Mouse (Mus musculus) T-cell, adult 66 days (primary cell): Measurements from ENCODE around the gene Gm7534. TPM values are rescaled to one million over a fixed set of nuclear protein-coding genes. Genes with fewer than 3 reads are reported as not detected.

Experiments used
- total RNA-seq, 2 experiments: library from RNA; stranded (reverse); gene quantifications; 3 replicates in 1 of 2; 4 replicates in 1 of 2; pipeline ENCODE4 v1.2.4; 2023

Gene Gm7534
- total RNA-seq: not detected

DNA sequence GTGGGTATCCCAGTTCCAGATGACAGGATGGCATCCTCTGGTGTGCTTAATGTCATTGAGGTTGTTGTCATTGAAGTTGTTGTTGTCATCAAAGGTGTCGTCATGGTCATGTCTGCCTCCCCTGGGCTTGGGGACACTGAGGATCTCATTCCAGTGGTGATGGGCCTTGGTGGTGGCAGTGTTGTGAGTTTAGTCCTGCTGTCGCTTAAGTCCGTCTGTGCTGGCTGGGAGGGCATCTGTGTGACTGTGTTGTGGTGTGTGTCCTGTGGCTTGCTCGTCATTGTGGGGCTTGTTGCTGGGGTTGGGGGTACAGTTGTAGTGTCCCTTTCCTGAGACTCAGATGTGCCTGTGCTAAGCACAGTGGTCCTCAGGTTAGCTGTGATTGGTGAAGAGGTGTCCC lies at the start of gene Gm7534:
Gm7534 (minus strand) TSS at position 101 of the 400 bp plus-strand sequence.

DNA sequence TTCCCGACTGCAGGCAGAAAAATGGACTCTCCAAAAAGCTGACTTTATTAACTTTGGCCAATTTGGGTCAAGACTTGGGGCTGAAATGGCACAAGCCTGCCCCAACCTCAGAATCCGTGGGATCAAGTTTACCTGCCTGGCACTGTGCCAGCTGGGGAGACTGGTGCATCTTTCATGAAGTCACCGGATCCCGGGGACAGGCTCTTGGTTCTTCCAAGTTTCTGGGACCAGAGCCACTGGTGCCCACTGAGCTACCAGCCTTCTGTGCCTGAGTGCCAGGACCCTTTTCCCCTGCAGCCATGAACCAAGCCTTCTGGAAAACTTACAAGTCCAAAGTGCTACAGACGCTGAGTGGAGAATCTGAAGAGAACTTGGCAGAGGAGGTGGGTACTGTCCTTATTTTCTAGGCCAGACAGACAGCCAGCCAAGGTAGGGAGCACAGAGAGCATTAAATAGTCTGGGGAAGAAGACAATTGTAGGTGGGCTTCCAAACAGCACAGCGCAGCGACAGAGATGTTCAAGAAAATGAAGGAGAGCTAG lies 44.0 kb upstream of the Gm7534 start, which contains the start of gene Gm30191:
Gm30191 (plus strand) TSS at position 217 of the 540 bp plus-strand sequence.

DNA sequence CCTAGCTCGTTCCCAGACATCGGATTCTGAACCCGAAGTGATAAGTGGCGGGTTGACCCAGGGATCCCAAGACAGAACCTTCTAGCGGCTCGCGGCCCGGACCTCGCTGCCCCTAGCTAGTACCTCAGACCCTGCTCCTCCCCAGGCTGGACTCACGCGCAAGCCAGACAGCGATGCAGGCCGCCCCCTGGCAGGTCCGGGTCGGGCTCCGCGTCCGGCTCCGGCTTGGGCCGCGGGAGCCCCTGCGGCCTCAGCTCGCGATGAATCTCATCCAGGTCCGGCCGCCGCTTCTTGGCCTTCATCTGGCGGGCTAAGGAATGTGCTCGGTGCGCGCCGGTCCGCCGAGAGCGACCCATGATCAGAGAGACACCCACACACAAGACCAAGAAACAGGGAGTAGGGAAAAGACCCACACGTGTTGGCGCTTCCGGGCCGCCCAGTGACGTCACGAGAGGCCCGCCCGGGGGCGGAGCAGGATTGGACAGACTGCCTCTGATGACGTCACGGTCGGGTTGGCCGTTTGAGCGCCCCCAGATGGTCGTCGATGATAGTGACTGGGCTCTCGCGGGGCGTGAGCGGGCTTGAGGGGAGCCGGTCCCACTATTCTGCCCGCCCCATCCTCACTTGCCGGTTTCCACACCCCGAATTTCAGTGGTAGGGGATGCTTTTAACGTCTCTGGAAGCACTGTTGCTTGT lies 42.5 kb upstream of the Gm7534 start, which contains the start of gene Zfp593:
Zfp593 (minus strand) TSS at position 445 of the 696 bp plus-strand sequence.

DNA sequence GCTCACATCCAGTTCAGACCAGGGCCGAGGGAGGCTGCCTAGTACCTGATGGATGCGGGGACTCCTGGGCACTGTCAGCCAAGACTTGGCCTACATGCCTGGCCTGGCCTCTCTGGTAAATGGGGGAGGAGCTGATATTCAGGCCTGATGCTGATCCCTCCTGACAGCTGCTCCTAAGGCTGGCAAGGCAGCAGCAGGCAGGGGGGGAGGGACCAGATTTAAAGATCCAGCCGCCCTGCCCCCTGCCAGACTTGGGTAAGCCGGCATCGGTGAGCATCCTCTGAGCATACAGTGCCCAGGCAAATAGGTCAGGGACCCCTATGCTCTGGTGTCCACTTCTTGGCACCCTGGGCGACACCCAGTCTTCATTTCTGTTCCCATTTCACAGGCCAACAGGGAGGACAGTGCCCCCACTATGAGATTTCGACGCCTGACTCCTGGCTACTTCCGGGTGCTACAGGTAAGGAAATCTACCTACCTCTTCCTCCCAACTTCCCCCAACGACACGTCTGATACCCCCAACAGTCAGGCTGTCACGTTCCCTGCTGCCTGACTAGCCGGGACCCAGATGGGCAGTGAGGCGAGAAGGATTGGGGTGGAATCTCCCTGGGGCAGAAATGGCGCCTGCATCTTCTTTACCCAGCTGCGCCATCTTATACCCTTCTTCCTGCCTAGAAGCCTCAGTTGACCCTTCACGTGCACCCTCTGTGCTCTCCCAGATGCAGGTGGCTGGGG lies 40.9 kb upstream of the Gm7534 start, which contains the start of gene E130218I03Rik:
E130218I03Rik (plus strand) TSS at position 147 of the 735 bp plus-strand sequence.

GRCm38 (mm10) chr4:134238279-134238651 lies 35.5 kb upstream of the Gm7534 start, which contains the start of gene Cnksr1:
Gene Cnksr1 (minus strand): TSS chr4:134238399.

GRCm38 (mm10) chr4:134227194-134227593 lies 24.4 kb upstream of the Gm7534 start, which contains the start of gene Catsper4:
Gene Catsper4 (minus strand): TSS chr4:134227383.

Other genes with a start within 250 kb of the Gm7534 start
- gene Hmgn2, start 234.4 kb downstream of the Gm7534 start, total RNA-seq: 100 to 1,000 TPM; 275 to 285 TPM
- gene Dhdds, start 202.1 kb downstream of the Gm7534 start, total RNA-seq: 10 to 100 TPM; 28.0 to 36.4 TPM
- gene Lin28a, start 184.2 kb downstream of the Gm7534 start, total RNA-seq: not detected
- gene Zfp683, start 149.2 kb downstream of the Gm7534 start, total RNA-seq: 10 to 100 TPM in 1 of 2 experiments, 1 to 10 TPM in 1; 8.6 to 12.7 TPM
- gene Crybg2, start 142.2 kb downstream of the Gm7534 start, total RNA-seq: 10 to 100 TPM; 13.0 to 13.2 TPM
- gene Cd52, start 107.9 kb downstream of the Gm7534 start, total RNA-seq: 1,000 to 10,000 TPM; 1,087 to 1,227 TPM
- gene Ubxn11, start 100.4 kb downstream of the Gm7534 start, total RNA-seq: 100 to 1,000 TPM; 137 TPM
- 100 to 1,000 TPM; 465 to 526 TPM for gene Sh3bgrl3, start 74.2 kb downstream of the Gm7534 start, total RNA-seq
- 10 to 100 TPM; 30.8 to 34.0 TPM for gene Cep85, start 15.9 kb downstream of the Gm7534 start, total RNA-seq
- not detected for gene Catsper4, start 24.4 kb upstream of the Gm7534 start, total RNA-seq
- gene Cnksr1, start 35.4 kb upstream of the Gm7534 start, total RNA-seq: 1 to 10 TPM in 1 of 2 experiments, under 1 TPM in 1; 0.24 to 1.1 TPM
- not detected for gene E130218I03Rik, start 40.7 kb upstream of the Gm7534 start, total RNA-seq
- 10 to 100 TPM; 23.5 to 25.1 TPM for gene Zfp593, start 42.6 kb upstream of the Gm7534 start, total RNA-seq
- gene Gm30191, start 43.9 kb upstream of the Gm7534 start, total RNA-seq: not detected
- not detected for gene Grrp1, start 51.1 kb upstream of the Gm7534 start, total RNA-seq
- 10 to 100 TPM; 13.4 to 15.6 TPM for gene Pdik1l, start 84.9 kb upstream of the Gm7534 start, total RNA-seq
- gene Trim63, start 112.1 kb upstream of the Gm7534 start, total RNA-seq: not detected
- gene Slc30a2, start 140.2 kb upstream of the Gm7534 start, total RNA-seq: not detected
- gene Extl1, start 180.8 kb upstream of the Gm7534 start, total RNA-seq: not detected
- 1 to 10 TPM; 2.6 to 3.2 TPM for gene Pafah2, start 193.3 kb upstream of the Gm7534 start, total RNA-seq